Mouse (Mus musculus): Measurements from ENCODE around the gene Abcb9. TPM values are rescaled to one million over a fixed set of nuclear protein-coding genes. Genes with fewer than 3 reads are reported as not detected.

The Abcb9 gene
- polyA plus RNA-seq, 1 experiment from 2014 or later: 8.1 TPM

DNA sequence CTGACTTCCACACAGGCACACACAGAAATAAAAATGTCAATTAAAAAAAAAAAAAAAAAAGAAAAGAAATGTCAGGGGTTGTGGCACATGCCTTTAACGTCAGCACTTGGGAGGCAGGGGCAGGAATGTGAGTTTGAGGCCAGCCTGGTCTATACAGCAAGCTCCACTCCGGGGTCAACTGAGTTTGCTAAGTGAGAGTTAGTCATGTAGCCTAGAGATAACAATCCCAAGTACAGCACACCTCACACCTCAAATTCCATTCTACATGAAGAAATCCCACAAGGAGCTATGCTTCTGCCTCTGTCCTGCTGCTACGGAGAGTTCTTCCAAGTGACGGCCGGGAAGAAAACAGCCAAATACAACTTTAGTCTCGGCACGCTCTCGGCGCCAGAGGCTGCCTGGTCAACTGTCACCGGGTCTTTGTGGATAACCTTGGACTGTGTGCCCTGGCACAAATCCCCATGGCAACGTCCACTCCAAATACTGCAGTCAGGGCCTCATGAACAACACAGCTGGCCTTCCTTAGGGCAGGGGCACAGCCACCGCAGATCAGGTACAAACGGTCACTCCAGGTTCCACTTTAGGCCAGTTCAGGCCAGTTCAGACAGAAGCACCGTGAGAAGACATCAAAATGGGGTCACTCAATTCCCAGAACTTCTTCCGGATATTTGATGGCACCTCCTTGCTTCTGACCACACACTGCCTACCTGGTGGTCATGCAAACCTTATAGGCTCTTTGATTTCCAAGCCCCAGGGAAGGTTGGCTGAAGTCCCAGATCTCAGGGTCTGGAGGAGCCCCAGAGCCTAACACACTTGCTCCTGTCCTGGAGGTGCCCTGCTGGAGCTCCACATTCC is 69.8 kb downstream of the Abcb9 start:
- Histone ChIP-seq H3K36me3 (0 out of 2 replicates have a peak, but pooled peaks cover 6% of the 10 kb centered on the region), H3K27ac (replicated peaks) (peak overlapping the region; percentile 73), H3K9me3 (no peaks in the 10 kb centered on the region), H3K4me1 (replicated peaks) (peaks cover 82% of the 10 kb centered on the region), H3K9ac (0 out of 2 replicates have a peak overlapping the region, but pooled peaks have one; percentile 0), H3K27me3 (no peaks in the 10 kb centered on the region), H3K4me3 (no peak overlapping the region), H3K4me2 (no peak overlapping the region)
- 85% methylated on average over 15 of the region's 15 CpGs for WGBS
- no peak for ATAC-seq (ENCODE audit: low read depth)

DNA sequence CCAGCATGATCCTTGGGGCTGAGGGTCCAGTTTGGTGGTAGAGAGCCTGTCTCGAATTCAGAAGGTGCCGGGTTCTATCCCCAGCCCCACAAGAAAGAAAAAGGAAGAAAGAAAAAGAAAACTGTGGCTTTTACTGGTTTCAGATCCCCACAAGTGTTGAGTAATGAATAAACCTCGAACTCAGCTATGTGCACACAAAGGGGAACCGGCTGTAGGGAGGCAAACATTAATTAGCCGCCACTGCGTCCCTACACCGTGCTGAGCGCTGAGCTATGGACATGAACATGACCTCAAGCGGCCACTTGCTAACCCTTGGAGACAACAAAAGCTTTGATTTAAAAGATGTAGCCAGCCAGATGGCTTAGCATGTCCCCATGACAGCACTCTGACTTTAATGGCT is 70.5 kb downstream of the Abcb9 start:
- Histone ChIP-seq H3K27me3 (no peaks in the 10 kb centered on the region), H3K4me1 (replicated peaks) (peaks cover 77% of the 10 kb centered on the region), H3K9ac (0 out of 2 replicates have a peak overlapping the region, but pooled peaks have one; percentile 23), H3K4me2 (peak overlapping the region; percentile 20; the same call in 1 of the 2 replicates), H3K9me3 (no peaks in the 10 kb centered on the region), H3K36me3 (0 out of 2 replicates have a peak, but pooled peaks cover 6% of the 10 kb centered on the region), H3K27ac (replicated peaks) (peak overlapping the region; percentile 73), H3K4me3 (no peak overlapping the region)
- ATAC-seq (ENCODE audit: low read depth): no peak
- 46% methylated on average over 9 of the region's 9 CpGs for WGBS

DNA sequence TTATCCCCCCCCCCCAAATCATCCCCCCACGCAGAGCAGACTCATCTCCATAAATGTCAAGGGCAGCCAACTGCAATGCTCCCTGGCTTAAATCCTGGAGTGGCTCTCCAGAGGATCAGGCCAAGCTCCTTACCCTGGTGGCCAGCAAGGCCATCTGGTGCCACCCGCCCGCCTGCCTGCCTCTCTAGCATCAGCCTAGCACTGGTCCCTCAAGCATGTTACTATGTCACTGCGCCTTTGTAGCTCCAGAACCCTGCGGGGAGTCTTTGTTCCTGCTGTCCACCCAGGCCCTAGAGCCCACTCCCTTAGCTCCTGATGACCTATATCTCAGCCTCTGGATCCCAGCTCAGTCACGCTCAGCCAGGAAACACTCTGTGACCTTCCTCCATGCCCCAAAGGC is 70.9 kb downstream of the Abcb9 start:
- 35% methylated on average over 6 of the region's 6 CpGs for WGBS
- Histone ChIP-seq H3K36me3 (0 out of 2 replicates have a peak, but pooled peaks cover 6% of the 10 kb centered on the region), H3K4me3 (no peak overlapping the region), H3K9ac (0 out of 2 replicates have a peak overlapping the region, but pooled peaks have one; percentile 23), H3K4me2 (peak overlapping the region; percentile 20; the same call in 1 of the 2 replicates), H3K9me3 (no peaks in the 10 kb centered on the region), H3K4me1 (replicated peaks) (peaks cover 77% of the 10 kb centered on the region), H3K27me3 (no peaks in the 10 kb centered on the region), H3K27ac (replicated peaks) (peak overlapping the region; percentile 73)
- ATAC-seq (ENCODE audit: low read depth): peak; percentile 56

DNA sequence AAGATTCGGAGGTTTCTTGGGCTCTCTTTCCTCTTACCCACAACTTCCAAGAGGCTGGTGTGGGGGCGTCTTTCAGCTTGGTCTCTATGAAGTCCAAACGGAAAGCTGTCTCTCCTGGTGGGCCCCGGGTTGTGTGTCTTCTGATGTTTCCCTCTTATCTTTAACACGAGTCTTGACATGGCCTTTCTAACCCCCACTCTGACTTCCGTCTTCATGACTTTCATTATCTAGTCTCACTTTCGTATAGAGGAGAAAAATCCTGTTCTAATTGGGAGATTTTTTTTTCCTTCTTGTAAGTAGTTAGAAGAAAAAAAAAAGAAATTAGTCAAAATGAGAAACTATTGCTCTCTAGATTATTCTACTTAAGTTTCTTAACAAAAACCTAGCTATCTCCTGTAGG is 73.2 kb downstream of the Abcb9 start:
- Histone ChIP-seq H3K4me2 (no peak overlapping the region), H3K36me3 (0 out of 2 replicates have a peak, but pooled peaks cover 6% of the 10 kb centered on the region), H3K4me1 (replicated peaks) (peaks cover 77% of the 10 kb centered on the region), H3K9me3 (no peaks in the 10 kb centered on the region), H3K9ac (no peak overlapping the region), H3K27me3 (no peaks in the 10 kb centered on the region), H3K27ac (replicated peaks) (no peak overlapping the region), H3K4me3 (no peak overlapping the region)
- ATAC-seq (ENCODE audit: low read depth): no peak
- WGBS: 88% methylated on average over 7 of the region's 7 CpGs

DNA sequence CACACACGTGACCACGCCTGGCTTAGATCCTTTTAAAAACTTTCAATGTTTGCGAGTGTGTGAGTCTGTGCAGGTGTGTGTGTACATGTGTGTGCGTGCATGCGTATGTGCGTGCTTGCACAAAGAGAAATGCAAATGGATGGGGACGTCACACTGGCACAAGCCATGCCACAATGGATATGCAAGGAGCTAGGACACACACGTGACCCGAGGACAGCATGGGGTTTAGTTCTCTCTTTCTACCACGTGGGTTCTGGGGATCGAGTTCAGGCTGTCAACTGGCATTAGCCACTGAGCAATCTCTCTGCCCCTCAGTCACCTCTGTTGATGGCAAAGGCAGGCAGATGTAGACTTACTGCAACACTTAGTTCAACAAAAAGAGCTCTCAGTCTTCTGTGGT is 73.9 kb downstream of the Abcb9 start:
- ATAC-seq (ENCODE audit: low read depth): no peak
- 80% methylated on average over 11 of the region's 11 CpGs for WGBS
- no peak overlapping the region for H3K4me2 ChIP-seq
- H3K4me3 ChIP-seq: no peak overlapping the region
- no peaks in the 10 kb centered on the region for H3K27me3 ChIP-seq
- no peak overlapping the region for H3K27ac ChIP-seq (replicated peaks)
- peaks cover 77% of the 10 kb centered on the region for H3K4me1 ChIP-seq (replicated peaks)
- H3K9ac ChIP-seq: no peak overlapping the region
- 0 out of 2 replicates have a peak, but pooled peaks cover 6% of the 10 kb centered on the region for H3K36me3 ChIP-seq
- no peaks in the 10 kb centered on the region for H3K9me3 ChIP-seq

DNA sequence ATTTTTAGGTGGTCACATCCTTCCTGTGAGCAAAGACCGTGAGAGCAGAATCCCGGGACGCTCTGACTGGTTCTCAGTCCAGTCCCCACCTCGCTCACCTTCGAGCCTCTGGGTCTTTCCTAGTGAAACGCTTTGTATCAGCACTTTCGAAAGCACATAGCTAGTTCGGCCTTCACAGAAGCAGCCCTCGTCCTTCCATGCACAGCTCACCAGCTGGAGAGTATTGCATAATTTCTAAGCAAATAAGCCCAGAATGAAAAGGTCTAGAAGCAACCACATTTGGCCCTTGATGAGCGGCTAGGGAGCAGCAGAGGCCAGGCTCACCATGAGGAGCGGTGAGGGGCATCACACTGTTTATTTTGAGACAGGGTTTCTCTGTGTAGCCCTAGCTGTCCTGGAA is 74.5 kb downstream of the Abcb9 start:
- 0 out of 2 replicates have a peak, but pooled peaks cover 6% of the 10 kb centered on the region for H3K36me3 ChIP-seq
- WGBS: 90% methylated on average over 11 of the region's 11 CpGs

DNA sequence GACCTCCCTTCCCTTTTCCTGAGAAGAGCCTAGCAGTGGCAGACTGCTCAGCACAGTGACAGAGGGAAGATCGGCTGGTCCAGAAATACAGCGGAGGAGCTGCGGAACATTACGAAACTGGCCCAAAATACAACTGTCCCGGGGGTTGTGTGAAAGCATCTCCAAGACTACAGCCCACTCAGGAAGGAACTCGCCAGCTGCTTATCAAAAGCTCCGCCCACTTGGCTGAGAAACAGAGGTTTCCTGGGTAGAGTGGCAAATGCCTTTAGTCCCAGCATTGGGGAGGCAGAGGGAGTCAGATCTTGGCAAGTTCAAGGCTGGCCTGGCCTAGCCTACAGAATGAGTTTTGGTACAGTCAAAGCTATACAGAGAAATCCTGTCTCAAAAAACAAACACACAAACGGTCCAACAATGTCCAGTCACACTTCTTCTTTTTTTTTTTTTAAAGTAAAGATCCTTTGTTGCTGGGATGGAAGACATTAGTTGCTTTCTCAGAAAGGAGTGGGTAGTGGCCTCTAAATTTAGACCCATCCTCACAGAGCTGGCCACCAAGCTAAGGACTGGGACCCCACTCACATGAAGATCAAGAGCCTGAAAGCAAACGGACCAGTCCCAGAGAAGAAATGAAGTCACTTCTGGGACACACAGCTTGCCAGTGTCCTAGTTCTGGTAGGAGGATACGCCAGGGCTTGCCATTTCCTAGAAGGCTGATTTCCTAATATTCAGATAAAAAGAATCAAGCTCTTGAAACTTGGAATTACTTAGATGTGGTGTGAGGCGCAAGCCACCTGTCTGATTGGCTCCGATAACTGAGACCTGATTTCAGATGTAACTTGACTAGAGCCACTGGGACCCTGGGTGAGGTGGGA is 76.0 kb downstream of the Abcb9 start:
- H3K9ac ChIP-seq: no peak overlapping the region
- H3K9me3 ChIP-seq: no peaks in the 10 kb centered on the region
- 63% methylated on average over 12 of the region's 12 CpGs for WGBS
- no peak overlapping the region for H3K4me2 ChIP-seq
- H3K27me3 ChIP-seq: no peaks in the 10 kb centered on the region
- no peak overlapping the region for H3K4me3 ChIP-seq
- peak; percentile 56 for ATAC-seq (ENCODE audit: low read depth)
- 0 out of 2 replicates have a peak, but pooled peaks cover 6% of the 10 kb centered on the region for H3K36me3 ChIP-seq
- peak overlapping the region; percentile 67 for H3K27ac ChIP-seq (replicated peaks)
- peaks cover 77% of the 10 kb centered on the region for H3K4me1 ChIP-seq (replicated peaks)

More for the DNA sequence above, 74.5 kb downstream of the Abcb9 start:
- Histone ChIP-seq H3K9ac (no peak overlapping the region), H3K9me3 (no peaks in the 10 kb centered on the region), H3K4me2 (no peak overlapping the region), H3K4me1 (replicated peaks) (peaks cover 77% of the 10 kb centered on the region), H3K27ac (replicated peaks) (no peak overlapping the region), H3K27me3 (no peaks in the 10 kb centered on the region), H3K4me3 (no peak overlapping the region)
- ATAC-seq (ENCODE audit: low read depth): no peak

DNA sequence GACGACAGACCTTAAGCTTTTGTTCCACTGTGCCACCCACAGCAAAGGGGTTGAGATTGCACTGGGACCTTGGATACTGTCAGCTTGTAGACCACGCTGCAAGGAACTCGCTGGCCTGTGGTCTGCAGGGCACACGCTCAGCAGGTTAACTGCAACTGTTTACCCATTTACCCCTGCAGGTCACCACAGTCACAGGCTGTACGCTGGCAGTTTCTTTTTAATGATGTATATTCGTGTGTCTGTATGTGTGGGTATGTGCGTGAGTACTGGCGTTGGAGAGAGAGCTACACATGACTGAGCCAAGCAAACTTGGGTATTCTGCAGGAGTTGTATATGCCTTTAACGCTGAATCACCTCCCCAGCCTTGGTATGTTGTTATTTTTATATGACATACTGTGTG is 76.9 kb downstream of the Abcb9 start:
- Histone ChIP-seq H3K4me2 (no peak overlapping the region), H3K9me3 (no peaks in the 10 kb centered on the region), H3K9ac (no peak overlapping the region), H3K4me1 (replicated peaks) (peaks cover 77% of the 10 kb centered on the region), H3K27me3 (no peaks in the 10 kb centered on the region), H3K4me3 (no peak overlapping the region), H3K36me3 (0 out of 2 replicates have a peak, but pooled peaks cover 6% of the 10 kb centered on the region), H3K27ac (replicated peaks) (peak overlapping the region; percentile 67; the same call in 1 of the 2 replicates)
- ATAC-seq (ENCODE audit: low read depth): no peak
- 83% methylated on average over 9 of the region's 9 CpGs for WGBS

DNA sequence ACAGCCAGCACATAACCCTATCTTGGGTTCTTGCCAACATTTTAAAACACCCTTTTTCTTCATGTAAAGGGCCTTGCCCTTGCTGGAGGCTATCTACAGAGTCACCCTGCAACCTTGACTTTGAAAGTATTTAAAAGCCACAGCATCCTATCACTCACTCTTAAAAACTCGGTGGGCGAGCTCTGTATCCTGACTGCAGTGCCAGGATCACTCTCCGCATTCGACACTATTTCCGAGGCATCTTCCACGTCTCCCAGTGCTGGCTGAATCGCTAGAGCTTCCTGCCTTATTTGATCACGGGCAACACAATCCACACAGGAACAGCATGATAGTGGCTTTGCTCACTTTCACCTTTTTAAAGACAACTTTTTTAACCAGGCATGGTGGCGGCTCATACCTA is 77.7 kb downstream of the Abcb9 start:
- Histone ChIP-seq H3K27ac (replicated peaks) (no peak overlapping the region), H3K4me2 (no peak overlapping the region), H3K27me3 (no peaks in the 10 kb centered on the region), H3K9me3 (no peaks in the 10 kb centered on the region), H3K9ac (peak overlapping the region; percentile 32; the same call in 1 of the 2 replicates), H3K4me1 (replicated peaks) (peaks cover 77% of the 10 kb centered on the region), H3K36me3 (0 out of 2 replicates have a peak, but pooled peaks cover 6% of the 10 kb centered on the region), H3K4me3 (no peak overlapping the region)
- WGBS: 86% methylated on average over 9 of the region's 9 CpGs
- no peak for ATAC-seq (ENCODE audit: low read depth)

DNA sequence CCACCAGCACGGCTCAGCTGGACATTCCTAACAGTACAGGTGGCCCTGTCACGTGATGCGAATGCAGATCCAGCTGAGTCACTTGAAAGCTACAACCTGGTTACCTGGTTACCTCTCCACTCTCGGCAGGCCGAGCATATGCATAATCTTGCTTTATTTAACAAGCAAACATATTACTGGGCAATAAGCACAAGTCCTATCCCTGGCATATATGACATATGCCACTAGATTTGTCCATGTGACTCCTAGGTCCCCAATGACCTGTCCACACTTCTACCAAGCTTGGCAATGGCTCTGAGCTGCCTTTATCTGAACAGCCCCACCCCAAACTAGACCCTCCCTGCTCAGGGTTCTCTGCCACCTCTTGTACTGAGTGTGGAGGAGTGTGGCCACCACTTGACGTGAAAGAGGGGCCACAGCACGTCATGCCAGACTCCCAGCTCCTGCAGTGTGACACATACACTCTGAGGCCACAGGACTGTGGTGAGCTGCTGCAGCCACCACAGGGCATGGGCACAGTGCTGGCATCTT is 79.2 kb downstream of the Abcb9 start:
- no peak for ATAC-seq (ENCODE audit: low read depth)
- Histone ChIP-seq H3K27ac (replicated peaks) (0 out of 2 replicates have a peak overlapping the region, but pooled peaks have one; percentile 10), H3K36me3 (no peaks in the 10 kb centered on the region), H3K4me1 (replicated peaks) (peaks cover 90% of the 10 kb centered on the region), H3K27me3 (no peaks in the 10 kb centered on the region), H3K4me3 (no peak overlapping the region), H3K9ac (no peak overlapping the region), H3K9me3 (no peaks in the 10 kb centered on the region), H3K4me2 (no peak overlapping the region)
- 91% methylated on average over 7 of the region's 7 CpGs for WGBS

DNA sequence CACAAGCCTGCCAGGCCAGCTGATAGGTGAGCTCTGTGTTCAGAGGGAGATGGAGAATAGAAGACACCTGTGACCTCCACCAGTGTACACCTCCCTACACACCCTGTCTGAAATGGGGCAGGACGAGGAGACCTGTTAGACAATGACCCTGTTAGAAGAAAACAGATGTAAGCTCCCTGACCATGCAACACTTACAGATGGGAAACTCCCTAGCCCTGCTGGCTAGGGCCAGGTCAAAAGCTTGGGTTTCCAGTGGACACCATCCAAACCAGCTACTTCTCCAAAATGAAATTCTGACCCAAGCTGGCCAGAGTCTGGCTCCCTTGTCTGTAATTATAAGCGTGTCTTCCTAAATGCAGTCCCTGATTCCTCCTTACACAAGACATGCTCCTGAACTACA is 79.9 kb downstream of the Abcb9 start:
- WGBS: 63% methylated on average over 2 of the region's 2 CpGs
- Histone ChIP-seq H3K9me3 (no peaks in the 10 kb centered on the region), H3K36me3 (no peaks in the 10 kb centered on the region), H3K27me3 (no peaks in the 10 kb centered on the region), H3K4me2 (no peak overlapping the region), H3K9ac (no peak overlapping the region), H3K4me3 (no peak overlapping the region), H3K4me1 (replicated peaks) (peaks cover 96% of the 10 kb centered on the region), H3K27ac (replicated peaks) (peak overlapping the region; percentile 10)
- no peak for ATAC-seq (ENCODE audit: low read depth)

Measured in neural tube, embryonic 13.5 days (tissue).